Mouse (Mus musculus): Measurements from ENCODE around the gene Ero1lb. TPM values are rescaled to one million over a fixed set of nuclear protein-coding genes. Genes with fewer than 3 reads are reported as not detected.

The Ero1lb gene
- total RNA-seq (2017): 80.3 and 87.4 TPM in 2 replicates

DNA sequence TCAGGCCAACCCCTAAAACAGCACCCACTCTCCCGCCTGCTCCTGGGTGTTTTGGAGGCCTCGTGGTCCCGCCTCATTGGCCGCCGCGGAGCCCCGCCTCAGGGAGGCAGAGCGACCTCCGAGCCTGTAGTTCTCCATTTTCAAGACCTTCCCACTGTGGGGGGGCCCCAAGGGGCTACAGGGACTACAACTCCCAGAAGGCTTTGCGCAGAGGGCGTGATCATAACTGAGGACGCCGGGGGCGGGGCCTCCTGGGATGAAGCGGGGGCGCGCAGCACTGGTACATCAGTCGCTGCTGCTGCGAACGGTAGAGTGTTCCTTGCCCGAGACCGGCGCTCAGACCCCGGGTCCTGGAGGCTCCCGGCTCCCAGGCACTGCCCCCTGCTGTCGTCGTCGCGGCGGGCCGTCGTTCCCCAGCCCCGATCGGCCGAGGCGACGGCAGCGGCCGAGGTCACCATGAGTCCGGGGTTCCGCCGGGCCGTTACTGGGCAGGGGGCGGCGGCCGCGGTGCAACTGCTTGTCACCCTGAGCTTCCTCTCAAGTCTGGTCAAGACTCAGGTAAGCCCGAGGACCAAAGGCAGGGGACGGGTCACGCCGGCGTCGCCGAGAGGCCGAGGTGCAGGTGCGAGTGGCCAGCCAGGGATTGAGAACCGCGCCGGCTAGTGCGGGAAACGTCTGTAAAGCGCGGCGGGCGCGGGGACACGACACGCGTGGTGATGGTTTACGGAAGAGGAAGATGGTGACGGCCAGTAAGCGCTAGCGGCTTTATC, at the start of gene Ero1lb:
TSS of gene Ero1lb (plus strand) at position 254 of the 770 bp plus-strand sequence.
- ATAC-seq (ENCODE audit: extremely low read depth, insufficient number of reproducible peaks, low FRiP score, poor library complexity, severe bottlenecking): peak; percentile 80

DNA sequence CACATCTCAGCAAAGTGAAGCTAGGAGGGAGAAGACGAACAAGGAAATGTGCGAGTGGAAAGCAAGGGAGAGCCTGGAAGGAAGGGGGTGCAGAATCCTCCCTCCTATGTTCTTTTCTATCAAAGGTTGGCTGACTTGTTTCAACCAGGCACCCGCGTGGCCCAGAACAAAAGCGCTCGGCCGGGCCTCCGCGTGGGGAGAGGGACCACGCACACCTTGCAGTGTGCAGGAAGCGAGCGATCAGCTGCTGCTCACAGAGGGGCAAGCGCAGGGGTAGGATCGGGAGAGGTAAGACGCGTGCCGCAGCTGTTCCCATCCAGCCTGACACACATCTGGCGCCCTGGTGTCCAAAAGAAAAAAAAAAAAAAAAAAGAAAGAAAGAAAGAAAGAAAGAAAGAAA, 46.3 kb upstream of the Ero1lb start:
- no peak for ATAC-seq (ENCODE audit: extremely low read depth, insufficient number of reproducible peaks, low FRiP score, poor library complexity, severe bottlenecking)

DNA sequence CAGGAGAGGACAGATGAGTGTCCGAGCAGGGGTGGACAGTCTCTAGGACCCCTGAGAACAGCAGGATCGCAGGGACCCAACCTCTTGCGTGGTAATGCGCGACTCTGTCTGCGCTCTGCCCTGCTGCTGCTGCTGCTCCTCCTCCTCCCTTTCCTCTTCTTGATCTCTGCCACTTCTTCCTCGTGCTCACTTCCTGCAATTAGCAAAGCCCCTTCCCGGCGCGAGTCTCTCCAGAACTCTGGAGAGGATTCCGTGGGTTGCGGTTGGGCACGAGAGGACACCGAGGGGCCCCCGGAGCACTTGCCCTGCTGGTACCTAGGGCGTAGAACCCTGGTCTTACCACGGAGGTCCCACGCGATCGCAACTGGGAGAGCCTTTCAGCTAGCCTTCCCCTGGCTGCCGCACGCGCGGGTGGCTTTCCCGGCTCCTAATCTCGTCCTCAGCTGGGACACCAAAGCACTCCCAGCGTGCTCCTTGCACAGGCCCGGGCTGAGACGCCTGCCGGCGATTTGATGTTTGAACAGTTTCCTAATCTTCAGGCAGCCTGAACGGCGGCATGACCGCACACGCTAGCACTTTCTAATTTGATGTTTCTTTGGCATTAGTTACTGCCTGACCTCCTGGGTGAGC, 45.6 kb upstream of the Ero1lb start, which contains the start of gene Edaradd:
TSS of gene Edaradd (minus strand) at position 484 of the 630 bp plus-strand sequence.
- ATAC-seq (ENCODE audit: extremely low read depth, insufficient number of reproducible peaks, low FRiP score, poor library complexity, severe bottlenecking): peak; percentile 51

GRCm38 (mm10) chr13:12522346-12522745, 43.3 kb upstream of the Ero1lb start:
- ATAC-seq (ENCODE audit: extremely low read depth, insufficient number of reproducible peaks, low FRiP score, poor library complexity, severe bottlenecking): no peak

- ATAC-seq (ENCODE audit: extremely low read depth, insufficient number of reproducible peaks, low FRiP score, poor library complexity, severe bottlenecking): no peak
These were observed 40.0 kb upstream of the Ero1lb start for GRCm38 (mm10) chr13:12525678-12526077.

GRCm38 (mm10) chr13:12534628-12535027, 31.0 kb upstream of the Ero1lb start:
- no peak for ATAC-seq (ENCODE audit: extremely low read depth, insufficient number of reproducible peaks, low FRiP score, poor library complexity, severe bottlenecking)

GRCm38 (mm10) chr13:12537971-12538370, 27.7 kb upstream of the Ero1lb start:
- ATAC-seq (ENCODE audit: extremely low read depth, insufficient number of reproducible peaks, low FRiP score, poor library complexity, severe bottlenecking): peak; percentile 43

GRCm38 (mm10) chr13:12539716-12540115, 26.0 kb upstream of the Ero1lb start:
- no peak for ATAC-seq (ENCODE audit: extremely low read depth, insufficient number of reproducible peaks, low FRiP score, poor library complexity, severe bottlenecking)

- peak; percentile 63 for ATAC-seq (ENCODE audit: extremely low read depth, insufficient number of reproducible peaks, low FRiP score, poor library complexity, severe bottlenecking)
These were observed 25.6 kb upstream of the Ero1lb start for GRCm38 (mm10) chr13:12540119-12540518.

DNA sequence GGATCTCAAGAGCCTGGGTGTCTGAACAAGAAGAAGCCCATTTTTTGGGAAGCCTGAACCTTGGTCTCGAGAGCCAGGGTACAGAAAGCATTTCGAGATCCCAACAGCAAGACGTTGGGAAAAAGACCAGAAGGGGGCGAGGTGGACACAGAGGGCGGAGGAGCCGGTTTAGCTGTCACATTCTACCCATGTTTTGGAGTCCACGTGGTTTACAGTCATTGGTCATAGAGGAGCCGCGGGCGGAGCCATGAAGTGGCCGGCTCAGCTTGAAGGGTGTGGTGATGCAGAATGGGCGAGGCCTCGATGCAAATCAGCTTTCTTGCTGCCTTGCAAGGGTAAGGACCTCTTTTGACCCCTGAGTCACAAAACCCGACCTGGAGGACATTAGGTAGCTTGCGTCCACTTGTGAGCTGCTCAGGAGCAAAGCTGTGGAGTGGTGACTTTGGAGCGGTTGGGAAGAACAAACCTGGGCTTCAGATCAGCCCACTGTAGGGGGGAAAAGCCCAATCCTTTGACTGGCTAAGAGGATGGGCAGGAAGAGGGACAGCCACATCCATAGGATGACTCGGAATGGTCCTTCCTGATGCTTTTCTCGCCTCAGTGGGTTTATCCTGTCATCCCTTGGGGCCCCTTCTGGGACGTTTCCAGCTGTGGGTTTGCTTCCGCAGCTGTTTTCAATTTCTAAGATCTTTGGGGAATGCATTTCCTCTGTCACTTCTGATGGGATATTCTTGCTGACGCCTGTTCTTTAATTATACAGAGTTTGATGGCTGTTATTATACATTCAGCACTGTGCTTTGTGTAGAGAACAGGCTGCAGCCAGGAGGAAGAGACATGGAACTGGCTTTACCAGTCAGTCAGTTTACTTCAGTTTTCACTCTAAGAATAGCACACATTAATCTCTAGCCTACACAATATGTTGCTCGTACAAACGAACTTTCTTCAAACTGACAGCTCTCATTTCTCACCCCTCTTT, 23.4 kb upstream of the Ero1lb start:
- ATAC-seq (ENCODE audit: extremely low read depth, insufficient number of reproducible peaks, low FRiP score, poor library complexity, severe bottlenecking): peak; percentile 81

- ATAC-seq (ENCODE audit: extremely low read depth, insufficient number of reproducible peaks, low FRiP score, poor library complexity, severe bottlenecking): no peak
These were observed 22.4 kb upstream of the Ero1lb start for GRCm38 (mm10) chr13:12543246-12543645.

- ATAC-seq (ENCODE audit: extremely low read depth, insufficient number of reproducible peaks, low FRiP score, poor library complexity, severe bottlenecking): no peak
These were observed 21.6 kb upstream of the Ero1lb start for GRCm38 (mm10) chr13:12543880-12544568.

DNA sequence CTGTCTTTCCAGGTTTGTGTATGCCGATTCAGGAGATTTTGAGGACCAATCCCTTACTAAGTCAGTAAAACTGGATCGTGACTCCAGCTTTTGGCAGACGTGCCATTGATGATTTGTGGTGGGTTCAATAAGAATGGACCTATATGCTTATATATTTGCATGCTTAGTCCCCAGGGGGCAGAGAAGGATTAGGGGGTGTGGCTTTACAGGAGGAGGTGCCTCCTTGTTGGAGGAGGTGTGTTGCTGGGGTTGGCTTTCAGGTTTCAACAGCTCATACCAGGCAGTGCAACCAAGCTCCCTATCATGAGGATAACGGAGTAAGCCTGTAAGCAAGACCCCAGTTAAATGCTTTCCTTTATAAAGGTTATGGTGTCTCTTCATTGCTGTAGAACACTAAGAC, 11.5 kb upstream of the Ero1lb start:
- peak; percentile 78 for ATAC-seq (ENCODE audit: extremely low read depth, insufficient number of reproducible peaks, low FRiP score, poor library complexity, severe bottlenecking)

GRCm38 (mm10) chr13:12559044-12559443, 6.6 kb upstream of the Ero1lb start:
- no peak for ATAC-seq (ENCODE audit: extremely low read depth, insufficient number of reproducible peaks, low FRiP score, poor library complexity, severe bottlenecking)

- no peak for ATAC-seq (ENCODE audit: extremely low read depth, insufficient number of reproducible peaks, low FRiP score, poor library complexity, severe bottlenecking)
These were observed 6.1 kb upstream of the Ero1lb start for GRCm38 (mm10) chr13:12559462-12560120.

- ATAC-seq (ENCODE audit: extremely low read depth, insufficient number of reproducible peaks, low FRiP score, poor library complexity, severe bottlenecking): peak; percentile 65
These were observed 3.9 kb upstream of the Ero1lb start for GRCm38 (mm10) chr13:12561729-12562128.

GRCm38 (mm10) chr13:12562256-12562655, 3.4 kb upstream of the Ero1lb start:
- ATAC-seq (ENCODE audit: extremely low read depth, insufficient number of reproducible peaks, low FRiP score, poor library complexity, severe bottlenecking): no peak

DNA sequence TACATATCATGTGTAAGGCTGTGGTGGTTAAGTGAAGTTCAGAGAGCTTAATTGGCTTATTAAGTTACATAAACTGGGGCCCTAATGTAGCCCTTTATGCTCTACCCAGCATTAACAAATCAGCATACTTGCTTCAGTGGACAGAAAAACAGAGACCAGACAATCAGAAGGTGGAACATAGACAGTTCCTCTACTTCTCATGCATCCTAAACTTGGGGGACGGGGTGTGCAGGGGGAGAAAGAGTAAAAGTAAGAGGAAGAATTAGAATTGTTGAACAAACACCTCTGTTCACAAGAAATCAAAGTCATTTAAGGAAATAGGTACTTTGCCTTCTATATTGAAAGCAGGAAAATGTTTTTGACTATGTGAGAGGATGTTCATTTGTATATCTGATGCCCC, 2.3 kb downstream of the Ero1lb start:
- no peak for ATAC-seq (ENCODE audit: extremely low read depth, insufficient number of reproducible peaks, low FRiP score, poor library complexity, severe bottlenecking)
